Mouse (Mus musculus): ENCODE data around the gene Hdgfl2.

GRCm38 (mm10) chr17:56139355-56139754 is 59.9 kb downstream of the Hdgfl2 start:
- no peak for TF ChIP-seq CTCF (IDR thresholded peaks at IDR 0.05)
- TF ChIP-seq EP300 (IDR thresholded peaks at IDR 0.05; ENCODE audit: insufficient read depth, low read depth, low read length), result no peak
- TF ChIP-seq POLR2A (IDR thresholded peaks at IDR 0.05; ENCODE audit: insufficient read depth, low read depth, low read length), result no peak
